Mouse (Mus musculus) kidney, postnatal 10 days (tissue): ENCODE data around the gene 4632433K11Rik.
"Not testable (repeated sequence)": the region's sequence is repeated elsewhere in the genome, so short reads cannot be mapped to it uniquely, and the experiment has no call there.

ENCODE experiments used
- DNase-seq: peaks from one replicate; pipeline ENCODE4 v3.0.0; 2021; ENCODE audit warnings: mixed read lengths

4632433K11Rik gene

DNA sequence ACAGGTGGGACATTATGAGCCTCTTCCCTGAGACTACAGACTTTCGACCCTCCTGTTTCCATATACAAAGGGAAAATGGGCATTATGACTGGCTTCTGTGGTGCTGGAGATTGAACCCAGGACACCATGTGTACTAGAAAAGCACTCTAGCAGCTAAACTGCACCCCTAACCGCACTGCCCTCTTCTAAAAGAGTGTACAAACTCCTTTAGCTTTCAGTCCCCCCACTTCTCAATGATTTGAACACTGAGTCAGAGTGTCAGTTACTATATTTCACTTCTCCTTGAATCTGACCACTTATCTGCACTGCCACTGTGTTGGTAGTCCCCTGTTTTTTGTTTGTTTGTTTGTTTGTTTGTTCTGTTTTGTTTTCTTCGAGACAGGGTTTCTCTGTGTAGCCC, at the start of gene 4632433K11Rik:
4632433K11Rik (plus strand) TSS at position 301 of the 400 bp plus-strand sequence.
- DNase-seq, result no peak

DNA sequence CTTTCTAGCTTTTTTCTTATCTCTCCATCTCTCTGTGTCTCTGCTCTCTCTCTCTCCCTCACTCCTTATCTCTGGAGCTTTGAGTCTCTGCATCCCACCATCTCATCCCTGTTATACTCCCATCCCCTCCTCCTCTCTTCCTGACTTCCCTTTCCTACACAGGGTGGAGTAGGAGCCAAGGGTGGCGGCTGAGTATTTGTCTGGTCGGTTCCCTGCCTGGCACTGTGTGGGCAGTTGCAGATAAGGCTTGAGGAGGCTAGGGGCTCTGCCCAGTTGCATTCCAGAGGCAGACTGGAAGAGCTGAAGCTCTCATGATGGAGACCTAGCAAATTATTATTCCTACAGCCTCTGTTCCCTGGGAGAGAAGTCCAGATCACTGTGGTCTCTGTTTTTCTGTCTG, 45.7 kb upstream of the 4632433K11Rik start:
- DNase-seq, result no peak

DNA sequence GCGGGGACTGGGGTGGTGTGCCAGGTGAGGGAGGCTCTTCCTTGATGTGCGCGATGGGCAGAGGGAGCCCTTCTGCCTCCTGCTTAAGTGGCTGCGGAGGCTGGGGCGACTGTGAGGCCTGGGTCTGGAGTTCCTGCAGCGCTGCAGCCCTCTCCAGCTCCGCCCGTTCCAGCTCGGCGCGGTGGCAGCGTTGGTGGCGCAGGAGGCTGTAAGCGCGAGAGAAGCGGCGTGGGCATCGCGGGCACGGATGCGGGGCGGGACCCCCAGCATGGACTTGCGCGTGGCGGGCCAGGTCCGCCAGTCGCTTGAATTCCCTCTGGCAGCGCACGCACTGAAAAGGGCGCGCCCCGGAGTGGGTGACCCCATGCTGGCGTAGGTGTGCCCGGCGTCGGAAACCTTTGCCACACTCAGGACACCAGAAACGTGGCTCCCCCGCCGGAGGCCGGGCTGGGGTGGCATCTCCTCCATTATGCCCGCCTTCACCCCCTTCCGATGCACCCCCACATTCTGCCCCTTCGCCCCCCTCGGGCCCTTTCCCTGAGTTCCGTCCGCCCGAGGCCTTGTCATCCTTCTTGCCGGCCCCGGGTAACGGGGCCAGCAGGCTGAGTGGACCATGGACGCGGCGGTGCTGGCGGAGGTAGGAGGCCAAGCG, 40.4 kb upstream of the 4632433K11Rik start:
- no peak for DNase-seq

DNA sequence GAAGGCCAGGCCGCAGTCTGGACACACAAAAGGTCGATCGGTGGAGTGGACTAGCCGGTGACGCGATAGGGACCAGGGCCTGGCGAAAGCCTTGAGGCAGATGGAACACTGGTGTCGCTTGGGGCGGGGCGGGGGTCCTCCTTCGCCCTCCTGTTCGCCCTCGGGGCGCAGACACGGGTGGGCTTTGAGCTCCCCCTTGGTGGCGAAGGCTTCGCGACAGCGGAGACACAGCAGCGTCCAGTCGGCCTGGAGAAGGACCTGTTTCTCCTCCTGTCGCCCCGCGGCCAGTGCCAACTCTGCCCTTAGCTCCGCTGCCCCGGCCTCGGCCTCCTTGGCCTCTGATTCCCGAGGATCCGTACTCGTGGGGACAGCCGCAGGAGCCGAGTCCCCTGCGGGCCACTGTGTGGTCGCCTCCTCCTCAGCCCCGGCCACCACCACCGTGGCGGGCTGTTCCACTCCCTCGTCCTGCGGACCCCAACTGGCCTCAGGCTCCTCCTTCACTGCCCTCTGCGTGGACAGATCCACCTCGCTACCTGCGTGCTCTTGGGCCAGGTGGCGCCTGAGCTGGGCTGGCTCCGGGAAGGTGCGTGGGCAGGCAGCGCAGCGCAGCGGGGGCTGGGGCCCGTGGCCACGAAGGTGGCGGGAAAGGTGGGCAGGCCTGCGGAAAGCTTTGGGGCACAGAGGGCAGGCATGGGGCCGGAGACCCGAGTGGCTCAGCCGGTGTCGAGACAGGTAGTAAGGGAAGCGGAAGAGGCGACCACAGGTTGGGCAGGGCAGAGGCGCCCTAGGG, 39.7 kb upstream of the 4632433K11Rik start:
- no peak for DNase-seq

- no peak for DNase-seq
Observed at GRCm38 (mm10) chr7:4995268-4996002, 38.5 kb upstream of the 4632433K11Rik start.

DNA sequence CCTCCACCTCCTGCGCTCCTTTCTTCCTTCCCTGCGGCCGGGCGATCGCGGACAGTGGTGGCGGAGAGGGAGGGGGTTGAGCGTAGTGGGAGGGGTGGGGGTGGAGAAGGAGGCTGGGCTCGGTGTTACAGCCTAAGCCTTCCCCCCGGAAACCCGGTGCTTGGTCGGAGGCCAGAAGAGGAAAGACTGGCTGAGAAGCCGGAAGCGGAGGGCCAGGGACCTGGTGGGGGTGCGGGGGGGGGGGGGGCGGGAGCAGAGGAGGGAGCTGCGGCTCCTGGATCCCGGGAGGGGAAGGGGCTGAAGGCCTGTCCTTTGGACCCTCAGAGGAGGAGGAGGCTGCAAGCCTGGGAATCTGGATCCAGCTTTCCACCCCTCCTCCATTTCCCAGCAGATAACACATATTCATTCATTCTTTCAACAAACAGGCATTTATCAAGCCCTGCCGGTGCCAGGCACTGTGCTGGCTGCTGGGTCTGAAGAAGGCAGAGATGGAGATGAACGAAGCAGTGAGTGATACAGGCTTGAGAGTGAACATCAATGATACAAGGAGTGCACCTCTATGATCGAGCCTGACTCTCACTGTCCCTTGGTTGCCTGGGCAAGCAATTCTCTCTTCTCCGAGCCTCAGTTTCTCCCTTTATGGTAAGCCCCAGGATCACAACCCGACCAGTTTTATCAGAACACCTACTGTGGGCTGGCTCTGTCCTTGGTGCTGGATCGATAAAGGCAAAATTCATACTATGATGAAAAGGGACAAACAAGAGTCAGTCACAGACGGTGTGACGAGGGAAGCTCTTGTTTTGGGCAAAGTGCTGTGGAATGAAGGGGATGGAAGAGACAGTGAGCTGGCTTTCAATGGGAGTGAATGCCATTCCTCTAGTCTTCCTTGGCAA, 37.7 kb upstream of the 4632433K11Rik start, which contains the start of gene Zfp579:
Zfp579 (minus strand) TSS at position 156 of the 893 bp plus-strand sequence.
- DNase-seq, result peak; percentile 96

- no peak for DNase-seq
Observed at GRCm38 (mm10) chr7:4996934-4997333, 37.0 kb upstream of the 4632433K11Rik start.

GRCm38 (mm10) chr7:4999876-5000275, 34.0 kb upstream of the 4632433K11Rik start:
- peak; percentile 45 for DNase-seq

GRCm38 (mm10) chr7:5002876-5003275, 31.0 kb upstream of the 4632433K11Rik start:
- not testable (repeated sequence) for DNase-seq

GRCm38 (mm10) chr7:5008229-5008628, 25.7 kb upstream of the 4632433K11Rik start:
- DNase-seq, result no peak

DNA sequence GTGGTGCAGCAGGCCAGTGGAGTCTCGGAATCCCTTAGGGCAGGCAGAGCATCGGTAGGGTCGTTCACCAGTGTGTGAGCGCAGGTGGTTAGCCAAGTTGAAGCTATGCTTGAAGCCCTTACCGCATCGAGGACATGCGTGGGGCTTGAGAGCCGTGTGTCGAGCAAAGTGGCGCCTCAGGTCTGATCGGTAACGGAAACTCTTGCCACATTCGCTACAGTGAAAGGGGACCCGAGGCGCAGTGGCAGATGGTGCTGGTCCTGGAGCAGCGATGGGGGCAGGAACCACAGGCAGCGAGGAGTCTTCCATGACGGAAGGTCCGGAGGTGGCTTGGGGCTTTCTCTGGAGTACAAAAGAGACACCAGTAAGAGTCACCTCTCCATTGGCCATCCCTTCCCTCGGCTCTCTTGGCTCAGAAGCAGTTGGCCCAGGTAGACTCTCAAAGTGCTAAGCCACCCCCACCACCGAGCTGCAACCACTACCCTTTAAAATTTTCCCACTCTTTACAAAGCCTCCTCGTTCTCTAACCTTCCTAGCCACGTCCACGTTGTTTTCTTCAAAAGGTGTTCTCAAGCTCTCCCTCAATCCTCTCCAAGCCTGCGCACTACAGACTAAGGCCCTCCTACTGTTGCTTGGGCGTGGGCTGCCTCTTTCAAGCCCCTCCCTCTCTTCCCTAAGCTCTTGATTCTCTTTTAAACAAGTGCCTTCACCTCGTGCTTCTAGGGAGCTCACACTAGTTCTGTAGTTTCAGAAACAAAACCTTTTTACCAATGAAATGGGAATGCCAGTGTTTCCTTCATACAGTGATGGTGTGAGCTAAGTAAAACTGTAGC, 21.0 kb upstream of the 4632433K11Rik start:
- no peak for DNase-seq

- peak; percentile 98 for DNase-seq
Observed at GRCm38 (mm10) chr7:5014251-5015117, 19.4 kb upstream of the 4632433K11Rik start, which contains the start of the genes Zfp524 and Fiz1. TSS of gene Zfp524 (plus strand) at chr7:5014415. TSS of gene Fiz1 (minus strand) at chr7:5014697.

DNA sequence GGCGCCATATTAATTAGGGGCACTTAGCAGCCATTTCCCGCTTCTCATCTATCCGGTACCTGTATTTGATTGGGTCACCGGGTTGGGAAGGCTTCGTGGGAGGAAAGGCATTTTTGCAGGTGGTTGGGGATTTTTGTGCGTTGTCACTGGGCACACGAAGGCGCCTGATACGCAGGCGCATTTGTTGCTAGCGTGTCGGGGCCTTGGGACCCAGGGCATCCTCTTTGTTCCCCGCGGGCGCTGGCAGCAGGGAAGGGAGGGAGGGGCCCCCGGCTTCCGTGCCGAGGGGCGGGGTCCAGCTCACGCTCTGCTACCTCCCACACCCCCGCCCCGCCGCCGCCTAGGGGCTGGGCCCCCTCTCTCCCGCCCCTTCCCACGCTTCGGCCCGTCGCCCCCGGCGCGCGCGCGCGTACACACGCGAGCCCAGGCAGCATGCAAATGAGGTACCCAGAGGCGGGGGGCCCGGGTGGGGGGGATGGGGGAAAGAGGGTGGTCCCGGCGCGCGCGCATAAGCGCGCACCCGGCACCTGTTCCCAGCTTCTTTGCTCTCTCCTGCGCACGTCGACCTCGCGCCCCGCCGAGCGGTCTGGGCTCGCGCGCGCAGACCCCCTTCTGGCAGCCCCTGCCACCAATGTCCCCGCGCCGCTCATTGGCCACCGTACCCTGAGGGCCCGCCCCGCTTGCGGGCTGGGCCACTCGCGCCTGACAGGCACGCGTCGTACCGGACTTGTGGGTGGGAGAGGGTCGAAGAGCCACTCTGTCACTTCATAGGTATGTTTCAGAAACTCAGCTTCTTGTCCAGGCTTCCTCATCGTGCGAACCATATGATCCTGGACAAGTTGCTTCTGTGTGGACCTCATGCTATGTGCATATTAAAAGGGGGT, 18.6 kb upstream of the 4632433K11Rik start, which contains the start of gene Gm44973:
Gm44973 (plus strand) TSS at position 379 of the 884 bp plus-strand sequence.
- peak; percentile 99 for DNase-seq

GRCm38 (mm10) chr7:5016057-5016456, 17.9 kb upstream of the 4632433K11Rik start:
- DNase-seq, result no peak

DNA sequence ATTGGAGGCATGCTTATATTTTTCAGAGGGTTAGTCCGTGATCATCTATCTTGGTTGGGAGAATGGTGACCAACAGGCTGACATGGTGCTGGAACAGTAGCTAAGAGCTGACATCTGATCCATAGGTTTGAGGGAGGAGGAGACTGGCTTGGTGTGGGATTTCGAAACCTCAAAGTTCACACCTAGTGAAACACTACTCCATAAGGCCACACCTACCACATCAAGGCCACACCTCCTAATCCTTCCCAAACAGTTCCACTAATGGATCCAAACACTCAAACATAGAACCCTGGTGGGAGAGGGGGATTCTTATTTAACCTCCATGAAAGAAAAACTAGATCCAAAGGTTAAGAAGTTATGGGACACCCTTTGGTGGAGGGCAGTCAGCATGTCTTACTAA, 17.0 kb upstream of the 4632433K11Rik start:
- DNase-seq, result no peak

DNA sequence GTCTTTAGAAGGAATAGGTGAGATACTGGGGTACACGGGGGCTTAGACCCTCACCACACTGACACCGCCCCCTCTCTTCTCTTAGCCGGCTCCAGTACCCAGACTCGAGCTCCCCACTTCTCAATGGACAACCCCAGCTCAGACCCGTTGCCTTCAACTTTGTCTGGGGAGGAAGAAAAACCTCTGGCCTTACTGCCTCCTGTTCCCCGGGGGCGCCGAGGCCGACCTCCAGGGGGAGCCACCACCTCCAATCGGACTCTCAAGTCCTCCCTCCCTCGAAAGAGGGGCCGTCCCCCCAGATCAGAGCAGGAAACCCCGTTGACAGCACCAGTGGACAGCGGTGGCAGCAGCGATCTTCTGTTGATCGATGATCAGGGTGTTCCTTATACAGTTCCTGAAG, 16.6 kb upstream of the 4632433K11Rik start:
- peak; percentile 42 for DNase-seq

GRCm38 (mm10) chr7:5017931-5018330, 16.0 kb upstream of the 4632433K11Rik start:
- no peak for DNase-seq

DNA sequence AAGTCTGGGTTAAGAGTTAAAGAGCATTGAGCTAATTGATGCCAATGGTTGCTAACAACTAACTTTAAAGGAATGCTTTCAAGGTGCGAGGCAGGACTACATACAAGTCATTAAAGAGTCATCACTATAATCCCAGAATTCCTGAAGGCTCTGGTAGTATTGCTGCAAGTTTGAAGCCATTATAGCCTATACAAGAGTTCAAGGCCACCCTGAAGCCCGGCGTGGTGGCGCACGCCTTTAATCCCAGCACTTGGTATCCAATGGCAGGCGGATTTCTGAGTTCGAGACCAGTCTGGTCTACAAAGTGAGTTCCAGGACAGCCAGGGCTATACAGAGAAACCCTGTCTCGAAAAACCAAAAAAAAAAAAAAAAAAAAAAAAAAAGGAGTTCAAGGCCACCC, 14.3 kb upstream of the 4632433K11Rik start:
- not testable (repeated sequence) for DNase-seq
